Mouse (Mus musculus) lung, adult 2 months (tissue): ENCODE data around the gene Pym1.
A peak's percentile ranks its signal among the peaks of the same experiment; 100 is the strongest.

Experiments
- CTCF ChIP-seq: fragments of 200-500 bp; IDR thresholded peaks from 2 replicates; pipeline ENCODE4 v1.5.1; 2011; ENCODE audit warnings: mild to moderate bottlenecking, low read length, control low read depth; ENCODE audit not compliant: insufficient read depth
- POLR2A ChIP-seq: fragments of 200-500 bp; IDR thresholded peaks from 2 replicates; pipeline ENCODE4 v1.6.1; 2011; ENCODE audit warnings: low read depth, mild to moderate bottlenecking, control low read depth, low read length, borderline replicate concordance; ENCODE audit errors: extremely low read depth

GRCm38 (mm10) chr10:128804271-128805091 is 56.8 kb downstream of the Pym1 start, which contains the start of gene Tmem198b:
- peak; percentile 25; the same call in 1 of the 2 replicates for TF ChIP-seq POLR2A
- TF ChIP-seq CTCF, result no peak
